Mouse (Mus musculus): ENCODE measurements at regions not wholly inside any gene's neighbourhood (a gene's known extent, or its start where the extent isn't known, plus 50 kb on each side); places are given as distances from the start of the nearest gene placed in this dataset.

- no peak for DNase-seq (ENCODE audit: inconsistent age in 2 of 2, low spot score in 1 of 2)
Measured at GRCm38 (mm10) chr6:66479576-66479975, 55.6 kb upstream of the Mad2l1 start.

GRCm38 (mm10) chr6:66480207-66480606, 55.0 kb upstream of the Mad2l1 start:
- no peak for DNase-seq (ENCODE audit: inconsistent age in 2 of 2, low spot score in 1 of 2)

GRCm38 (mm10) chr6:66482797-66483196, 52.4 kb upstream of the Mad2l1 start:
- DNase-seq (ENCODE audit: inconsistent age in 2 of 2, low spot score in 1 of 2) = no peak

Data from adrenal gland, adult (tissue).